ENCODE assay signal across 9 mouse cellular contexts in genomic region chr9:26060834-26061233, GRCm38 (mm10).
"Had no signal": no experiment of that assay in that cellular context is flagged by ENCODE, and none has a peak within 500 bp of the region (broad histone marks: within the 10 kb centered on the region; RNA-seq: fewer than 3 reads in every experiment).

No protein-coding gene starts in this region.

- DNase-seq: lung, adult 18-20 months; lung, embryonic 14.5 days; lung, postnatal 10 days; lung, postnatal 4 days; midbrain, embryonic 14.5 days; right cerebral cortex, postnatal 14 days; thymus, adult 2 months; thymus, postnatal 25 days; thymus, postnatal 4 days had no signal
